Mouse (Mus musculus) ovary, postnatal 10 days (tissue): ENCODE measurements around the gene Tmem170.

Experiments used
- DNase-seq: peaks from one replicate; pipeline ENCODE4 v3.0.0; 2022; ENCODE audit warnings: low spot score

The Tmem170 gene

DNA sequence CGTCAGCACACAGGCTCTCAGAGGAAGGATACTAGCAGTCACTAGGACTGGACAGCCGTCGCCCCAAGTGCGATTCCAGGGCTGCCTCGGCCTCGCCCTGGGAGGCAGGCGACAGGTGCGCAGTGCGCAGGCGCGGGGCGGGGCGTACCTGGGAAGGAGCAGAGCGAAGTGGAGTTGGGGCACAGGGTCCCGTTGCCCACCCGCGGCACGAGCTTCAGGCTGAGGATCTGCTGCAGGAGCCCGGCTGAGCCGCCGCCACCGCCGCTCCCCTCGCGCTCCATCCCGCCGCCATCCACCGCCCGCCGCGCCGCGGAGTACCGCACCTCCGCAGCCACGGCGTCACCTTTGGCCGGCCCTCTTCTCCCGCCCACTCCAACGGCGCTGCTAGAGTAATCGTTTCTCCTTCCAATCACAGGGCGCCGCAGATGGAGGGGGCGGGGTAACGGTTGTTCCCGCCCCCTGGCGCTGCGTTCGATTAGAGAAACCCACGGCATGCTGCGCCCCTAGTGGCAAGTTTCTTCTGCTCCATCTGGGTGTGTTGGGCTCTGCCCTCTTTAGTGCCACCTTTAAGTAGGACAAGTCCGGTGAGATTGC is at the start of gene Tmem170:
TSS of gene Tmem170 (minus strand) at position 396 of the 594 bp plus-strand sequence.
- peak; percentile 87 for DNase-seq

DNA sequence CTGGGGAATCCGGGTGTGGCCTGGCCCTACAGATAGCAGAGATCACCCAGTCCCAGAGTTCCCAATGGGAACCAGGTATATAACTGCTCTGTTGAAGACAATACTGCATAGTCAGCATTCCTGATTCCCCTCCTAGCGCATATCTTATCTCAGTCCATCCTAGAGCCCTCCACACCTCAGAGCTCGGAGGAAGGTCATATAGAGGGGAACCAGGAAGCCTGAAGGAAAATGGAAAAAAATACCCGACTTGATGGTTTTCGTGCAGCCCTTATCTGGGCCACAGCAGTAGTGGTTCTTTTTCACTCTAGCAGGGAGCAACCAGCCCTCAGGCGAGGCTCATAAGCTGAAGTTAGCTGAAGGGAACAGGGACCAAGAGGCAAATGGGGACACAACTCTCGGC is 48.4 kb upstream of the Tmem170 start:
- no peak for DNase-seq

DNA sequence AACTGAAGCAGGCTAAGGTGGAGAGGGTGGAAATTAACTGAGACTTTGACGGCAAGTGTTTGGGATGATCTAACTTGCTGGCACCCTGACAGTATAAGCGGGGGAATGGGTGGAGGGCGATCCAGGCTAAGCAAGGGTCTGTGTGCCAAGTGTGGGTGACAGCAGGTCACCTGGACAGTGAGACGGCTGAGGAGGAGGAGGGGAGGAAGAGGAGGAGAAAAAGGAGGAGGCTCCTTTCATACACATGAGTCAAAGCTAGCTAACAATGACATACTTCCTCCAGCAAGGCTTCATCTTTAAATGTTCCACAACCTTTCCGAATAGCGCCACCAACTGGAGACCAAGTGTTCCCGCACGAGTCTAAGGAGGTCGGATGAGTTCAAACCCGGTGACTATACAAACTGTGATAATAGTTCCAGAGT is 46.8 kb upstream of the Tmem170 start:
- no peak for DNase-seq

DNA sequence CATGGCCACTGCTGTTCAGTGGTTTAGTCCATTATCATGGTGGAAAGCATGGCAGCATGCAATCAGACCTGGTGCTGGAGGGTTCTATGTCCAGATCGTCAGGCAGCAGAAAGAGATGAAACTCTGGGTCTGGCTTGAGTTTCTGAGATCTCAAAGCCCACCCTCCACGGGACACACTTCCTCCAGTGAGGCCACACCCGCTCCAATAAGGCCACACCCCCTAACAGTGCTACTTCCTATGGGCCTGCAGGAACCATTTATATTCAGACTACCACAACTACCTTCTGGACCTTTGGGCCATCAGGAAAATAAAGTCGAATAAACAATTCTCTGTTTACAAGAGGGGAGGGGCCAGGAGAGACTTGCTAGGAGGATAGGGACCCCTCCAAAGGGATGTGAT is 44.4 kb upstream of the Tmem170 start:
- no peak for DNase-seq

DNA sequence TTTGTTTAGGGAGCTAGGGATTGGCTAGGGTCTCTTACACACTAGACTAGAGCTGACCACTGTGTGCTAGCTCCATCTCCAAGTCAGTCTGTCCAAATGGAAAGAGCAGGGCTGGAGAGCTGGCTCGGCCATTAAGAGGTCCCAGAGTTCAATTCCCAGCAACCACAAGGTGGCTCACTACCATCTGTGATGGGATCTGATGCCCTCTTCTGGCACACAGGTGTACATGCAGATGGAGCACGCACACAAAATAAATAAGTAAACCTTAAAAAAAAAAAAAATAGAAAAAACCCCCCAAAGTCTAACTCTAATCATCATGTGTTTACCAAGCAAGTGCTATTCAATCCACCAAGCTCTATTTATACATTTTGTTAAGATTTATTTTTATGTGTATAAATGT is 43.1 kb upstream of the Tmem170 start:
- DNase-seq, result no peak

DNA sequence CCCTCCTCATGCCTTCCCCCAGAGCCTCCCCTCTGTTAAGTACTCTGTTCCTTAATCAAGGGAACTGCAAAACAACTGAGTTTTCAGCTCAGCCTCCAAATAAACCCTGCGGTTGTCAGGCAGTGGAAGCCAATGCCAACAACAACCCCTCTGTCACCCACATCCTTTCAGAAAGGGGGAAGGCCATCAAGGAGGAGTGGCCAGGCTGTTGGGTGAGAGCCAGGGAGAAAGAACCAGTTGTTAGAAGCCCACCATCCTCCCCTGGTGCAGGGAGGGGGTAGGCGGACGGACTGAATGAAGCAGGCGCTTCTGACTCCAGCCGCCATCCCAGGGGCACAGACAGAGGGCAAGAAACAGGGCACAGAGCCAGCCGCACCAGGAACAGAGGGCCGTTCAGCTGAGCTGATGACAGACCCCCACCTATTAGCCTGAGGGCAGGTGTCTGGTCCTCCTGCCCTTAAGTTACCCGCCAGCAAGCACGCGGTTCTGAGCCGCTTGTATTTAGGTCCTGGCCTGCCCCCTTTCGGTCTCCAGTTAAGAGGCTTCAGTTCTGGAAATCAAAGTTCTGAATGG is 36.4 kb upstream of the Tmem170 start:
- no peak for DNase-seq

DNA sequence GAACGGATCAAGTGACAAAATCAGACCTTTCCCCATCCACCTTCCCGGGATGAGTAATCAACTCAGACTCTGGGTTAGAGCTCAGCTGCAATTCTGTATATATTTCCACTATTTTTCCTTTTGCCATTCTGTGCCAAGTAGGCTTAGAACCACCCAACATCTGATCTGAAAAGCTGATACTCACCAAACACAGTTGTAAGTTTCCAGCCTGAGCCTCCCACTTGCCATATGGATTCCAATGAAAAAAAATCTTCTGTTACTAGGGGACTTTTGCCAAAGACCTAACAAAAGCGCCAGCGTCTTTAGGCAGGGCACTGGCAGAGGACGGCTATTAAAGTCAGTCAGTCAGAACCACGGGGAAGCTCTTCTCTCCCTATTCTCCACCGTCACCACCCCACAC is 35.0 kb upstream of the Tmem170 start:
- DNase-seq, result no peak

DNA sequence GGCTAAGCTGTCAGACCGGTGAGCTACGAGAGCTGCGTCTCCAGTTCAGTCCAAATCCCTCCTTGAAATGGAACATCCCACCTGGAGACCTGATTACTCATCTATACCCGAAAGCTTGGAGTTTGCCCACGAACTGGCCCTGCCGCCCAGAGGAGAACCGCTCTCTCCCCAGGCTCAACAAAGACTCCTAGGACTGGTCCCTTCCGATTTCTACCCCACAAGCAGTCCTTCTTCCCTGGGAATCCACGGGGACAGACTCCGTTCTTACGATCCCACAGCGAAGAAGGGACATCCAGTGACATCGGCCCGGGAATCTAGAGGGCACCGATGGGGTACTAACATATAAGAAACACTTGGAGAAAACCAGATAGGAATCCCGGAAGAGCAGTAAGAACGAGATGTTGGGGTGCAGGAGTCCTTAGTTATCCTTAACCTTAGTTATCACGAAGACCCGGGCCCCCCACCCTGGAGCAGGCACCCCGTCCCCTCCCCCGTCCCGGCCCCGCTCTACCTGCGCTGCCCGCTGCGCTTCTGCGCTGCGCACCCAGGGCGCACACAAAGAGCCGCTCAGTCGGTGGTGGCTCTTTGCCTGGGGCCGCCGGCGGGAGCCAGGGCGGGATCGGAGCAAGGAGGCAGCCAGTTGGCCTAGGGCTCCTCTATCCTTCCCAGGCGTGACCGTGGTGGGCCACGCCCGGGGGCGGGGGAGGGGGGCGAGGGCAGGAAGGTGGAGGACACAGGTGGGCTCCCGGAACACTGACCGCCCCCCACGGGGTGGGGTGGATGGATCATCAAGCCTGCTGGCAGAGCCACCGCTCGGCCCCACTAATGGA is 33.3 kb upstream of the Tmem170 start, which contains the start of gene Chst5:
TSS of gene Chst5 (minus strand) at position 827 of the 830 bp plus-strand sequence.
- no peak for DNase-seq

DNA sequence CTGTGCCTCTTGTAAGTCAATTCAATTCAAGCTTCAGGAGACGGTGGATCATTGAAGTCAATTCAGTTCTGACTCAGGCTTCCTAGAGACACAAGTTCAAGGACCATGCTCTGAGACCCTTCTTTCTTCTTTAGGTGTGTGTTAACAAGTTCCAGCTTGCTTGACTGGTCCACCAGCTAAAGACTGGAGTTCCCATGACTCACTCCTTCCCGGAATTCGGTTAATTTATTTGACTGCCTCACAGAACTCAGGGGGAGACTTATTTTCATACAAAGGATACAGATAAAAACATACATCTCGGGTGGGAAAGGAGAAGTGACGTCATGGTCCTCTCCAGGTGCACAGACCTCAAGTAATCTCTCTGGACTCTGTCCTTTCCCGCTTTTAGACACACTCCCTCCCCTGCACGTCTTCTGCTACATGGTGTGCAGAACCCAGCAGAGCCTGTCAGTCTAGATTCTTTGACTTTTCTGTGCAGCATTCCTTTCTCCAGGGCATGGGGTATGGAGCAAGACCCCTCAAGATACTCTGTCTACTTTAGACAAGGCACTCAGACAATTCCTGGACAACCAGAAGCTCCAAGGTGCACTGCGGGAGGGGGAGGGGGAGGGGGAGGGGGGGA is 29.1 kb upstream of the Tmem170 start:
- no peak for DNase-seq

DNA sequence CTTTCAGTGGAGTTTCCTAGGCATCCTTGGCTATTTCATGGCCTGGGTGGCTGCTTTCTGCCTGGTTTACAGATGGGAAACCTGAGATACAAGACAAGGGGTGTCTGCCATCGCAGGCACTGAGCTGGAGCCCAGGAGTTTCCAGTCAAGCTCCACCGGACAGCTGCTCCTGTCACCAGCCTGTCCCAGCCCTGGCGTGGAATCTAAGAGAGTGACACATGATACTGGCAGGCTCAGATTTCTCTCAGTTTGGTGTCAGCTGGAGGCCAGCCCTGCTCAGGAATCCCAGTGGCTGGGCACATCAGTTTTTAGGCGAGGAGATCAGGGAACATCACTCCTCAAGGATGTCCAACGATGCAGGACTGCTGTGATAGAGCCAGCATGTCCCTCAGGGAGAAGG is 25.5 kb upstream of the Tmem170 start:
- no peak for DNase-seq

DNA sequence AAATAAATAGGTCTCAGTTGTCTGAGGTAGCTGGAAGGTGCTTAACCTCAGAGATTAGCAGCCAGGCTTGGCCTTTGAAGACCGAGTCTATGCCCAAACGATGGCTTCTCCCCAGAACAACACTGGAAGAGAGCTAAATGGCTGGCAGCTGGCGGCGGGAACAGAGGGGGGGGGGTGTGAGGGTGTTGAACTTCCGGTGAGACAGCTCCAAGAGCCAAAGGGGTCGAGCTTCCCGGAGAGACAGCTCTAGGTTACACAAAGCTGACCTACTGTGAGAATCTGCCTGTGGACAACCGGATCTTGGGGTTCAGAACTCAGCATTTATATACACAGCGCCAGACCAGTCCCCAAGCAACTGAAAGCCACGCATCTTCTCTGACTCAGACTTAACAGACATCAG is 22.0 kb upstream of the Tmem170 start:
- DNase-seq, result no peak

DNA sequence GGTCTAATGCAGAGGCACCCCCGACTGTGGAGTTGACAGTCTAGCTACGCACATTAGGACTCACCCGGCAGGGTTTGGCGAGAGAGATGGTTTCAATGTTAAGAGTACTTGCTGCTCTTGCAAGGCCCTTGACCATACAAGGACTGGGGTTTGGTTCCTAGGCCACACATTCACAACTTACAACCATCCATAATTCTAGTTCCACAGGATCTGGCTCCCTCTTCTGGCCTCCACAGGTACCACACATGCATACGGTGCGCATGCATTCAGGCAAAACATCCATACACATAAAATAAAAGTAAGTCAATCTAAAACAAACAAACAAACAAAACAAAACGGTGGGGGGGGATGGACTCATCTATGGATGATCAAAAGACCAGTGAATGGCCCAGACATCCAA is 18.4 kb upstream of the Tmem170 start:
- DNase-seq, result no peak

DNA sequence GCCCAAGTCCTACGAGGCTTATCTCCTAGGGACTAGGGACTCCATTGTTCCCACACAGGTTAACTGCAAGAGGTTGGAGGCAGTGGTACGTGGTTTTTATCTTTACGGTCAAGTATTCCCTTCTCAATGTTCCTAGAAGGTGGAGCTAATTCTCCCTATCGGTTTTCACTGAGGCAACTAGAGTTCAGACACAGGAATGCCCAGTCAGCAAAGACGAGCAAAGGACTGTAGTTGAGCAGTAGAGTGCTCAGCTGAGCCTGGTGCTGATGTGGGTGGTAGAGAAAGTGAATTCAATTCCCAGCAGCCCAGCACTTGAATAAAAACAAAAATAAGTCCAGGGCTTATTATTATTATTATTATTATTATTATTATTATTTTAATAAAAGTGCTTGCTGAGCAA is 16.1 kb upstream of the Tmem170 start:
- no peak for DNase-seq

DNA sequence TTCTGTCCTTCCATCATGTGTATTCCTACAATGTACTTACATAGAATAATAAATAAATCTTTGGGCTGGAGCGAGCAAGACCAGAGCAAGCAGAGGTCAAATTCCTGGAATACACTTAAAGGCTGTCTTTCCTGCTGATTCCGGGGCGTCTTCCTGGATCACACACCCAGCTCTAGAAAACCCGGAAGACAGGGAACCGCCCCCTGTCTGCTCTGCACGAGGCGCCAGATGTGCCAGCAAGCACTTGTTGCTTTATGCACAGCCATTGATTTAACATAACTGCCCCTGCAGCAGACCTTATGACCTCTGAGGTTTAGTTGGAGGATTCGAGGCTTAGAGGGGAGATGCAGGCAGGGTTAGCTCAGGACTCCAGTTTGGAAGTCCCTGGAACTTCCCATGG is 15.4 kb upstream of the Tmem170 start:
- DNase-seq, result no peak

DNA sequence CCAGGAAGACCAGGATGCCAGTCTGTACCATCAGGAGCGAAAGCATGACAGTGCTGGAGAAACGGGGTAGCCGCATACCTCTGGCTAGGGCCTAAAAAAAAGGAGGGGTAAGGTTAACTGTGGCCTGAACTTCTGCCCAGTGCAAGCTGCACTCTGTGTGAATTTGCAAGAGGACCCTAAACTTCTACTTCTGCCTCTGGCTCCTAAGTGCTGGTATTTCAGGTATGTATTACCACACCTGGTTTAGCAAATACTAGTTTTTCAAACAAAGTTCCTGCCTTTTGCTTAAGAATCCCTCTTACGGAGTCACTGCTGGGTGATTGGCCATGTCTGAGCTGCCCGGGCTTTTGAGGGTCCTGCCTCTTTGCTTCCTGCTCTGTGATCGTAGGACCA is 14.4 kb upstream of the Tmem170 start:
- DNase-seq, result no peak

DNA sequence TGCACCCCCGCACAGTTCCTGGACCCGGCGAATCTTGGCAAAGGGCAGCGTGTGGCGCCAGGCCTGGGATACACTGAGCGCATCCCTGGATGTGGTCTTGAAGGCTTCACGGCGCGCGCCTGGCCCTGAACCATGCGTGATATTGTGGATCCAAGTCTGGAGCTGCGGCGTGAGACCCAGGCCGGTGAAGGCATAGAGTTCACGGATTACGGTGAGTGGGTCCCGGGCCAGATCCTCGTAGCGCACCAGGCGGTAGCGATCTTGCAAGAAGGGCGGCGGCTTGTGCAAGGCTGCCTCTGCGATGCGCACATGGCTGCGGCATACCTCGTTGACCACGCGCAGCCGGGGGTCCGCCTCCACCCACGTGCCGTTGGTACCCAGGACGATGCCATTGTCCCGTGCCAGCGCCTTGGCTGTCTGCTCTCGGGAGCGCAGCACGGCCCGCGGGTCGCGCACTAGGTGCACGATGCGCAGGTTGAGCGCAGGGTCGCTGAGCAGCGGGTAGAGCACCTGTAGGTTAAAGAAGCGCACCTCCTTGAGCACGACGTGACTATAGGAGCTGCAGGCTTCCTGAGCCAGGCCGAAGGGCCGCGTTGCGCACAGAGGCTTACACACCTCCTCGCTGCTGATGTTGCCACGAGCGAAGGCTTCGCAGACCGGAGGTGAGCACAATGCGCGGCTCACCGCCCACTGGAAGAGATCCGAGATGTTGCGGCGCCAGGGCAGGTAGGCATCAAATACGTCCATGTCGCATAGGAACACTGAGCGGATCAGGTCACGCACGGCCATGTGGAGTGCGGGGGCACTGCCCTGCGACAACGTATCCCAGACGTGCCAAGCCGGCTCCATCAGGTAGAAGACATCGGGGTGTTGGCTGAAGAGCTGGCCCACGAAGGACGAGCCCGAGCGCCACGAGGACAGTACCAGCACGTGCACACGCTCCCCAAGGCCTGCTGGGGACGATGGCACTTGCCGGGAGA is 13.7 kb upstream of the Tmem170 start:
- no peak for DNase-seq

DNA sequence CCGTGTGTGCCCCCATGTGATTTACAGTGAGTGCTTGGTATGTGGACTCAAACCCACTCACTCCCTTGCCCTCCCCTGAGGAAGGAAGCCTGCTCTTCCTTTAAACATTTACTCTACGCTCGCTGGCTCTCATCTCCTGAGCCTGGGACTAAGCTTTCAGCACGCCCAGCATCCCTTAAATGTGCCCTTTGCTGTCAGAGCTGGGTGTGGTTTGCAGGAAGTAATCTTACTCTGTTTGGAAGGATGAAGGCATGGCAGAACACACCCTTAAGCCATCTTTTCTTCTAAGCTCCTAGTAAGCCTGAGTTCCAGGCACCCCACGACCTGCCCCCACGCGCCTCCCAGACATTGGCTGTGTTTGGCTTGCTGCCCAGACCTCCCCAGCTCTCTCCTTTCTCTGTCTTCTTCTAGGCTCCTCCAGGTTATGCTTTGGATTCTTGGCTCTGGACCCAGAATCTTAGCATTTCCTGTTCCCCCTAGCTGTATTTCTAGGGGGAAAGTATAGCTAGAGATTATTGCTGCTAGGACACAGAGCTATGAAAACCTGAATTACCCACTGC is 11.6 kb upstream of the Tmem170 start:
- no peak for DNase-seq

DNA sequence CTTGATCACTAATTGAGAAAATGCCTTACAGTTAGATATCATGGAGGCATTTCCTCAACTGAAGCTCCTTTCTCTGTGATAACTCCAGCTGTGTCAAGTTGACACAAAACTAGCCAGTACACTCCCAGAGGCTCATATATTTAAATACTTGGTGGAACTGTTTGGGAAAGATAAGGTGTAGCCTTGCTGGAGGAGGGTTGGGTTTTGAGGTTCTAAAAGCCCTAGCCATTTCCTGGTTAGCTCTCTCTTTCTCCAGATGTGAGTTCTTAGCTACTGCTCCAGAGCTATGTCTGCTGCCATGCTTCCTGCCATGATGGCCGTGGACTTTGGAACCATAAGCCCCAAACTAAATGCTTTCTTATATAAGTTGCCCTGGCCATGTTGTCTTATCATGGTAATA is 10.9 kb upstream of the Tmem170 start:
- no peak for DNase-seq

DNA sequence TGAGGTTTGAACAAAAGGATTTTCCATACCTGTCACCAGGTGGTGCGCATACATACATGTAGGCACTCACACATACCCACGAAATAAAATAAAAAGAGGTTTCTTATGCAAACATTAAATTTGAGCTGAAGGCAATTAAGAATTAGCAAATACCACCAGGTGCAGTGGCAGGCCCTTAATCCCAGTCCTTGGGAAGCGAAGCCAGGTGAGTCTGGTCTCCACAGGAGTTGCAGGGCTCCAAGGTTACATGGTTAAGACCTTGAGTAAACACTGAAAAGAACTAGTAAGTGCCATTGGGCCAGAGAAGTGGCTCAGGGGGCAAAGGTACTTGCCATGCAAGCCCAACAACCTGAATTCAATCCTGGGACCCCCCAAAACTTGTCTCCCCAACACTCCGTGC is 7.1 kb upstream of the Tmem170 start:
- no peak for DNase-seq

DNA sequence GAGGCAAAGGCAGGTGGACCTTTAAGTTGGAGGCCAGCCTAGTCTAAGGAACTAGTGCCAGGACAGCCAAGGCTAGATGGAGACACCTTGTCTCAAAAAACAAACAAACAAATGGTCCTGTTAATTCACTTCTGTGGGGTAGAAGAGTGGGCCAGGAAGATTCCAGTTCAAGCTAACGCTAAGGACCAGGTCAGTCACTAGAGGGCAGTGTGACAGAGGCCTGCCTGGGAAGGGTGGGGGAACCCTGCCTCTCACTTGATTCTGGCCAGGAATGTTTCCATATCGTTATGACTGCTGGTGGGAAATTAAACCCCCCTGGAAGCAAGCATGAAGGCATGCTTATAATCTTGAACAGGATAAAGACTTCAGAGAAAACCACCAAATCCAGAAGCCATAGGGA is 5.0 kb upstream of the Tmem170 start:
- no peak for DNase-seq

DNA sequence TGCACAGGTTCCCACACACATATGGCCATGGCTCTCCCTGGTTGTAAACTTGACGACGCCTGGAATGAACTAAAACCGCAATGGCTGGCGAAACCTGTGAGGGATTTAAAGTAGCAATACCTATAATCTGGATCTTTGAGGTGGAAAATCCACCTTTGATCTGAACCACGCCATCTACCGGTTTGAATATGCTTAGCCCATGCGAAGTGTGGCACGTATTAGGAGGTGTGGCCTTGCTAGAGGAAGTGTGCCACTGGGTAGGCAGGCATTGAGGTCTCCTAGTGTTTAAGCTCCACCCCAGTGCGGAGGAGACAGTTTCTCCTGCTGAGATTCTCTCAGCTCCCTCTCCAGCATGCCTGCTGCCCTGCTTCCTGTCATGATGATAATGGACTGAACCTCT is 1.2 kb upstream of the Tmem170 start:
- DNase-seq, result no peak
